Mouse (Mus musculus) liver, embryonic 14.5 days (tissue): ENCODE measurements at regions not wholly inside any gene's neighbourhood (a gene's known extent, or its start where the extent isn't known, plus 50 kb on each side); places are given as distances from the start of the nearest gene placed in this dataset.

Experiments
- ATAC-seq: fragments of 200-750 bp; cut with Nextera tagmentation; 2 replicates; pipeline ENCODE4 v1.8.0; 2017; ENCODE audit warnings: moderate number of reproducible peaks, mild to moderate bottlenecking, moderate library complexity; ENCODE audit not compliant: insufficient read depth
- DNase-seq, 3 experiments: peaks; one replicate each; pipeline ENCODE4 v3.0.0-alpha.2; 2012 to 2013; ENCODE audit warnings: low read depth in 3 of 3, low spot score in 3 of 3
- H3K27ac ChIP-seq: fragments of 300-500 bp; sonication (generic); 2 replicates; pipeline ENCODE4 v1.5.1; 2014; ENCODE audit warnings: moderate library complexity, mild to moderate bottlenecking, control low read depth, inconsistent platforms
- H3K27me3 ChIP-seq: fragments of 300-500 bp; sonication (generic); 2 replicates; pipeline ENCODE4 v1.6.1; 2014; ENCODE audit warnings: mild to moderate bottlenecking, low read length, moderate library complexity; ENCODE audit not compliant: control insufficient read depth, insufficient read depth
- H3K36me3 ChIP-seq: fragments of 300-500 bp; sonication (generic); replicated peaks from 2 replicates; pipeline ENCODE4 v1.6.1; 2014; ENCODE audit warnings: low read depth; ENCODE audit not compliant: control insufficient read depth, insufficient read depth
- H3K4me1 ChIP-seq, 2 experiments: fragments of 200-500 bp in 1 of 2; fragments of 300-500 bp in 1 of 2; sonication (generic) in 1 of 2; replicated peaks; 2 replicates each; pipeline ENCODE4 v1.6.1; 2012 to 2014; ENCODE audit warnings: antibody characterized with exemption in 1 of 2, inconsistent platforms in 1 of 2, low read length in 1 of 2; ENCODE audit not compliant: control insufficient read depth in 2 of 2, insufficient read depth in 2 of 2
- H3K4me2 ChIP-seq: fragments of 300-500 bp; sonication (generic); 2 replicates; pipeline ENCODE4 v1.6.1; 2014; ENCODE audit warnings: low read depth, mild to moderate bottlenecking, control low read depth, moderate library complexity
- H3K4me3 ChIP-seq, 2 experiments: fragments of 200-500 bp in 1 of 2; fragments of 300-500 bp in 1 of 2; sonication (generic) in 1 of 2; 2 replicates each; pipeline ENCODE4 v1.5.1; 2012 to 2014; ENCODE audit warnings: low read depth in 2 of 2, low read length in 2 of 2, mild to moderate bottlenecking in 2 of 2, control low read depth in 1 of 2, inconsistent platforms in 1 of 2, moderate library complexity in 1 of 2; ENCODE audit not compliant: insufficient read depth in 1 of 2
- H3K9ac ChIP-seq: fragments of 300-500 bp; sonication (generic); replicated peaks from 2 replicates; pipeline ENCODE4 v1.6.1; 2014; ENCODE audit warnings: mild to moderate bottlenecking, control low read depth, moderate library complexity
- H3K9me3 ChIP-seq: fragments of 300-500 bp; sonication (generic); 2 replicates; pipeline ENCODE4 v1.6.1; 2016; ENCODE audit warnings: low read length, mixed read lengths; ENCODE audit not compliant: control insufficient read depth
- CTCF ChIP-seq: IDR thresholded peaks from 2 replicates; pipeline ENCODE4 v1.5.1; 2016; ENCODE audit warnings: antibody characterized with exemption, low read depth, control low read depth
- EP300 ChIP-seq: IDR thresholded peaks from 2 replicates; pipeline ENCODE4 v1.6.1; 2016; ENCODE audit warnings: antibody characterized with exemption, low read depth
- WGBS: fragments of 180-500 bp; shearing (Covaris S2); extraction: QIAGEN DNeasy Blood & Tissue Kit; methylation state at CpG from one replicate; pipeline ENCODE4 v1.1.7; 2014; ENCODE audit not compliant: insufficient replicate concordance; 5-methylcytosine and 5-hydroxymethylcytosine counted together

DNA sequence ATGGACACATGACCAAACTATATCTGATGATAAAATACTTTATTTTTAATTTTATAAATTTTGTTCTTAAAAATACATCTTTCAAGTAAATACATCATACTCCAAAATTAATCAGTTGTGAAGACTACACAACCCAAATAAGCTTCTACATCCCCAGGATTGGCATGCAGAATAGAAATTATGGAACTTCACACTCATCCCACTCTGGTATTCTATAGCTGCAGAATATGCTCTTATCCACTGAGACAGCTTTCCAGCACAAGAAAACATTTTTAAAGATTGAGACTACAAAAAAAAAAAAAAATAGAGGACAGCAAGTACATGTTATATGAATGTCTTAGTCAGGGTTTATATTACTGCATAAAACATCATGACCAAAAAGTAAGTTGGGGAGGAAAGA lies 94.4 kb downstream of the Gm11232 start:
- no peaks in the 10 kb centered on the region for H3K4me1 ChIP-seq
- DNase-seq = no peak
- H3K4me3 ChIP-seq = no peak overlapping the region
- no peak for TF ChIP-seq EP300
- no peak for TF ChIP-seq CTCF
- no peak overlapping the region for H3K9ac ChIP-seq
- no peaks in the 10 kb centered on the region for H3K36me3 ChIP-seq
- H3K27me3 ChIP-seq = no peaks in the 10 kb centered on the region
- no peak for ATAC-seq
- H3K9me3 ChIP-seq = no peaks in the 10 kb centered on the region
- H3K27ac ChIP-seq = no peak overlapping the region
- H3K4me2 ChIP-seq = no peak overlapping the region

DNA sequence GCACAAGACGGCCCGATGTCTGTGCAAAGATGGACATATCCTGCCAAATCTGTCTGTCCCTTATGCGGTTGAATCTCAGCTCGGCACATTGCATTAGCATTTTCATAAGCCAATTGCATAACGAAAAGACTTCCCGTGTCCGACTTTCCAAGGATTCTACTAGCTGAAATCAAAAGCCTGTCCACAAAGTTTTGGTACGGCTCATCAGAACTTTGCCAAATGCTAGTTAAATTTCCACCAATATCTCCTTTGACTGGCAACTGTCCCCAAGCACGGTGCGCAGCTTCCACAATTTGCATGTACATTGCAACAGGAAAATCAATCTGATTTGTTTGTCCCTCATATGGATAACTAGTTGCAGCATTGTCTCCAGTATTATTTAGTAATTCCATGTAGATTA lies 117.2 kb downstream of the Gm11232 start:
- Histone ChIP-seq H3K9me3 (no peaks in the 10 kb centered on the region), H3K4me1 (no peaks in the 10 kb centered on the region), H3K27me3 (no peaks in the 10 kb centered on the region), H3K27ac (no peak overlapping the region), H3K9ac (no peak overlapping the region), H3K4me2 (no peak overlapping the region), H3K36me3 (no peaks in the 10 kb centered on the region), H3K4me3 (no peak overlapping the region)
- 75% methylated on average over 10 of the region's 10 CpGs for WGBS
- no peak for ATAC-seq
- TF ChIP-seq EP300 = no peak
- no peak for TF ChIP-seq CTCF
- no peak for DNase-seq

DNA sequence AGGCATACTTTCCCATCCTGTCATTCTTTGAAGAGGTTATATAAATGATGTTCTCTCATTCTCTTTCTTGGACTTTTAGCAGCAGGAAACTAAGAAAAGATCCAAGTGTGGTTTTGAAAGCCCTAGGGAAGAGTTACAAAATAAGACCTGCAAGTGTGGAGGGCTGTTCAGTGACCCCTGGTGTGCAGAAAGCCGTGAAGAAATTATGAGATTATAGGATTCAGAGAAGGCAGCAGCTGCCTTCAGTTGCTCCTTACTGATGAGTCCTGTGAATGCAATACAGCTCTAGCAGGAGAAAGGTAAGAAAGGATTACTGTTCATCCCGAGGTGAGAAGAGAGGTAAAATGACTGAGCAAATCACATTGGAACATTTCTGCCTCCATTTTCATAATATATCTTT lies 130.7 kb downstream of the Gm11232 start:
- no peaks in the 10 kb centered on the region for H3K9me3 ChIP-seq
- 36% methylated on average over 2 of the region's 2 CpGs for WGBS

DNA sequence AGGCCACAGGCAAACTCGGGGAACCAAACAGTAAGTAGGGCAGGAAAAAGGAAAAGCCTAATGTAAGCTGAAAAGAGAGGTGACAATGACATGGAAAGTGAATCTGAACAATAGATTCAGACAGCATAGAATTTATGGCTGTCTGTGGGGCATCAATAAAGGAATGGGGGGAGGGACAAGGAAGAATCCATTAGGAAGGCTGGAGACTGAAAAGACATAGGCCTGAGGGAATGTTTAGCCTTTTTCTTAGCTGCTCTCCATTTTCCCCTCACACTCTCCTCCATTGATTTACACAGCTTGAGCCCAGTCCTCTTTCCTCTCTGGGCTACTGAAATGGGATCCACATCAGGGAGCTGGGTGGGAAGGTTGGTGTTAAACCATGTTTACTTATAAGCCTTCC lies 131.1 kb downstream of the Gm11232 start:
- no peak for TF ChIP-seq CTCF
- no peak for TF ChIP-seq EP300
- ATAC-seq = no peak
- no peak overlapping the region for H3K4me2 ChIP-seq
- no peaks in the 10 kb centered on the region for H3K36me3 ChIP-seq
- no peaks in the 10 kb centered on the region for H3K4me1 ChIP-seq
- 19% methylated on average over 1 of the region's 1 CpGs for WGBS
- no peak overlapping the region for H3K9ac ChIP-seq
- no peaks in the 10 kb centered on the region for H3K9me3 ChIP-seq
- no peak overlapping the region for H3K4me3 ChIP-seq
- H3K27ac ChIP-seq = no peak overlapping the region
- DNase-seq = no peak
- no peaks in the 10 kb centered on the region for H3K27me3 ChIP-seq

More for the DNA sequence above, 130.7 kb downstream of the Gm11232 start:
- Histone ChIP-seq H3K27me3 (no peaks in the 10 kb centered on the region), H3K4me3 (no peak overlapping the region), H3K9ac (no peak overlapping the region), H3K36me3 (no peaks in the 10 kb centered on the region), H3K4me2 (no peak overlapping the region), H3K4me1 (no peaks in the 10 kb centered on the region), H3K27ac (no peak overlapping the region)
- no peak for DNase-seq
- ATAC-seq = no peak
- no peak for TF ChIP-seq CTCF
- no peak for TF ChIP-seq EP300

DNA sequence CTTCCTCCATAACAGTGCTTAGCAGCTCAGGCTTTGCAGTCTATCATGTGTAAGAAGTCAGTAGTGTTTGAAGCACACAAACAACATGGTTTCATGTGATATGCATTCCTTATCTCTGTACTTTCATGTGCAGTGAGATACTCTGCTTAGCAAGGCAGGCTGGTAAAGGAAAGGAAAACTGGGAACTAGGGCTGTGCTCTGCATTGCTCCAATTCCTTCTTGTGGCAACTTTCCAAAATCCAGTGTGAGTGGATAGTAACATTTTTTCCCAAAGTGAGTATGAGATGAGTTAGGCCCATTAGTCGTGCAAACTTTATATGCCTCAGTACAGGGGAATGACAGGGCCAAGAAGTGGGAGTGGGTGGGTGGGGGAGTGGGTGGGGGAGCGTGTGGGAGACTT lies 133.0 kb downstream of the Gm11232 start:
- no peaks in the 10 kb centered on the region for H3K9me3 ChIP-seq
- H3K27ac ChIP-seq = no peak overlapping the region
- no peaks in the 10 kb centered on the region for H3K4me1 ChIP-seq
- H3K27me3 ChIP-seq = no peaks in the 10 kb centered on the region
- H3K4me2 ChIP-seq = no peak overlapping the region
- WGBS = 37% methylated on average over 2 of the region's 2 CpGs
- H3K4me3 ChIP-seq = no peak overlapping the region
- no peaks in the 10 kb centered on the region for H3K36me3 ChIP-seq
- ATAC-seq (no peak), DNase-seq (no peak)
- no peak overlapping the region for H3K9ac ChIP-seq
- no peak for TF ChIP-seq CTCF
- no peak for TF ChIP-seq EP300

DNA sequence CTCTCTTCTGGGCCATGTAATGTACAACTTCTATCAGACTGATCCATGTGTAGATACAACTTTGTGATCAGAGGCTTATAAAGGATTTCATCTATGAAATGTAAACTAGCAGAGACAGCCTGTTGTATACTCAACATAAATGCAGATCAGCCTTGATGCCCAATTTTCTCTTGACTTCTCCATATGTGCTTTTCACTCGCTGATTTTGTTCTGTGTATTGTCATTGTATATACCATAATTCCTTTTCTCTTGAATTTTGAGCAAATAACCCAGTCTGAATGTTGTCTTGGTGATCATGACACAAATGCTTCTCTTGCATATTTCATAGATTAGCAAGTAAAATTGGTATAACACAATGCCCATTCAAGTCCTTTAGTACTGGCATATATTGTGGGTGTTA lies 144.0 kb downstream of the Gm11232 start:
- Histone ChIP-seq H3K4me1 (no peaks in the 10 kb centered on the region), H3K27ac (no peak overlapping the region), H3K4me2 (no peak overlapping the region), H3K27me3 (no peaks in the 10 kb centered on the region), H3K36me3 (no peaks in the 10 kb centered on the region), H3K9ac (no peak overlapping the region), H3K9me3 (no peaks in the 10 kb centered on the region), H3K4me3 (no peak overlapping the region)
- WGBS = 46% methylated on average over 1 of the region's 1 CpGs
- TF ChIP-seq EP300 (no peak), CTCF (no peak)
- no peak for DNase-seq
- ATAC-seq = no peak
